9 mouse cellular contexts compared by ENCODE assay signal in genomic region chr2:71980771-71981342, GRCm38 (mm10). TPM values are rescaled to one million over a fixed set of nuclear protein-coding genes. Genes with fewer than 3 reads are reported as not detected.
DNase-seq lines count a peak whose midpoint lies in the region; ATAC-seq and TF ChIP-seq lines count a peak whose summit lies in the region.
"Had no signal": no experiment of that assay in that cellular context is flagged by ENCODE, and none has a peak within 500 bp of the region (broad histone marks: within the 10 kb centered on the region; RNA-seq: fewer than 3 reads in every experiment).

TSS of gene Rapgef4 (plus strand) at chr2:71981240.

- TF ChIP-seq CTCF in kidney, postnatal 0 days (IDR thresholded peaks at IDR 0.05; ENCODE audit: low read depth), result no peak

- peak; percentile 70; the same call in 1 of the 2 replicates for ATAC-seq in kidney, postnatal 0 days (replicated peaks; ENCODE audit: low FRiP score, low read depth)
- no peak for ATAC-seq in heart, embryonic 14.5 days (ENCODE audit: insufficient number of reproducible peaks, insufficient read depth, low FRiP score, low read depth)
- peak; percentile 88 for ATAC-seq in neural tube, embryonic 15.5 days (ENCODE audit: low FRiP score)
- ATAC-seq: Patski had no signal

- intact Hi-C loops in left cerebral cortex, postnatal 25 days (cut with DNase I), result no loop called here

- no peaks in the 10 kb centered on the region for H3K36me3 ChIP-seq in kidney, postnatal 0 days (ENCODE audit: insufficient read depth, low read length)
- no peaks in the 10 kb centered on the region for H3K36me3 ChIP-seq in heart, embryonic 14.5 days (ENCODE audit: control insufficient read depth, insufficient read depth, low read length)
- no peaks in the 10 kb centered on the region for H3K36me3 ChIP-seq in neural tube, embryonic 15.5 days

- H3K4me3 ChIP-seq in kidney, postnatal 0 days (replicated peaks; ENCODE audit: low read depth, low read length), result peak within 1 kb of the TSS; percentile 49
- peak within 1 kb of the TSS; percentile 57 to 72 for H3K4me3 ChIP-seq in heart, embryonic 14.5 days (ENCODE audit: control insufficient read depth in 1 of 2, insufficient read depth in 1 of 2, low read depth in 1 of 2, low read length in 2 of 2)
- H3K4me3 ChIP-seq in neural tube, embryonic 15.5 days (replicated peaks), result peak within 1 kb of the TSS; percentile 59

- no peak for DNase-seq in kidney, postnatal 0 days (ENCODE audit: low spot score)
- no peak for DNase-seq in kidney, adult 8-10 months
- peak; percentile 26 for DNase-seq in ZHBTc4 (ENCODE audit: low read depth, low spot score)
- DNase-seq in cerebellum, postnatal 14 days, result peak; percentile 55 to 61
- DNase-seq in left cerebral cortex, postnatal 25 days (ENCODE audit: low spot score in 2 of 2), result no peak
- no peak for DNase-seq in adipocyte (ENCODE audit: low spot score)

- no peaks in the 10 kb centered on the region for H3K9me3 ChIP-seq in kidney, postnatal 0 days (replicated peaks; ENCODE audit: low read length)
- no peaks in the 10 kb centered on the region for H3K9me3 ChIP-seq in heart, embryonic 14.5 days (ENCODE audit: control insufficient read depth, low read length)
- H3K9me3 ChIP-seq in neural tube, embryonic 15.5 days (replicated peaks), result no peaks in the 10 kb centered on the region

- H3K27me3 ChIP-seq in kidney, postnatal 0 days (ENCODE audit: insufficient read depth, low read length), result no peaks in the 10 kb centered on the region
- H3K27me3 ChIP-seq in heart, embryonic 14.5 days (ENCODE audit: control insufficient read depth, insufficient read depth, low read length), result no peaks in the 10 kb centered on the region
- no peaks in the 10 kb centered on the region for H3K27me3 ChIP-seq in neural tube, embryonic 15.5 days (replicated peaks)

- peak within 1 kb of the TSS; percentile 97 for H3K4me2 ChIP-seq in kidney, postnatal 0 days (ENCODE audit: low read length)
- peak within 1 kb of the TSS; percentile 100 for H3K4me2 ChIP-seq in heart, embryonic 14.5 days (ENCODE audit: low read length)
- H3K4me2 ChIP-seq in neural tube, embryonic 15.5 days, result peak within 1 kb of the TSS; percentile 71

- no peak within 1 kb of the TSS for H3K27ac ChIP-seq in kidney, postnatal 0 days
- H3K27ac ChIP-seq in heart, embryonic 14.5 days (replicated peaks in 1 of 2; ENCODE audit: control insufficient read depth in 1 of 2, insufficient read depth in 1 of 2, low read depth in 2 of 2, low read length in 2 of 2), result no peak within 1 kb of the TSS
- peak within 1 kb of the TSS; percentile 72 for H3K27ac ChIP-seq in neural tube, embryonic 15.5 days (replicated peaks)

- H3K9ac ChIP-seq in kidney, postnatal 0 days (ENCODE audit: low read depth, low read length), result peak within 1 kb of the TSS; percentile 76
- H3K9ac ChIP-seq in heart, embryonic 14.5 days (ENCODE audit: low read length), result peak within 1 kb of the TSS; percentile 71
- peak within 1 kb of the TSS; percentile 59 for H3K9ac ChIP-seq in neural tube, embryonic 15.5 days (replicated peaks)

- 1% methylated on average over 50 of the region's 52 CpGs for WGBS in kidney, postnatal 0 days
- 2% methylated on average over 52 of the region's 52 CpGs for WGBS in heart, embryonic 14.5 days
- WGBS in neural tube, embryonic 15.5 days, result under 1% methylated on average over 35 of the region's 52 CpGs

- peaks cover 4% of the 10 kb centered on the region; the same call in 1 of the 2 replicates for H3K4me1 ChIP-seq in kidney, postnatal 0 days (replicated peaks; ENCODE audit: insufficient read depth, low read length)
- H3K4me1 ChIP-seq in heart, embryonic 14.5 days (ENCODE audit: control insufficient read depth in 2 of 2, insufficient read depth in 2 of 2, low read length in 2 of 2), result peaks cover 2 to 4% of the 10 kb centered on the region in 2 experiments; a peak in 2 of 4 replicates
- H3K4me1 ChIP-seq in neural tube, embryonic 15.5 days, result peaks cover 22% of the 10 kb centered on the region

RNA-seq across cellular contexts. Expression of gene Rapgef4, which starts in this region (rescaled TPM):
- 4.6 and 4.8 TPM in 2 replicates for polyA plus RNA-seq in kidney, postnatal 0 days (2015; fragmentation: Nextera tagmentation; extraction: Ambion mirVana)
- polyA plus RNA-seq in heart, embryonic 14.5 days (2014; fragmentation: Nextera tagmentation; extraction: Ambion mirVana), result 3.0 and 3.2 TPM in 2 replicates
- 100 to 1,000 TPM; 372 to 386 TPM for total RNA-seq in left cerebral cortex, postnatal 25 days (2021)
- polyA plus RNA-seq in neural tube, embryonic 15.5 days (2015; fragmentation: Nextera tagmentation; extraction: Ambion mirVana), result 42.7 and 45.3 TPM in 2 replicates

Comparison
In these comparisons a context has a peak if more than half of its experiments do, and no peak if none do; other contexts are left out.
1. DNase-seq: peak in ZHBTc4 (single experiment) and cerebellum, postnatal 14 days (2 of 2); none in kidney, postnatal 0 days (single experiment), kidney, adult 8-10 months (0 of 2), left cerebral cortex, postnatal 25 days (0 of 2) and adipocyte (single experiment).
2. Peak in every context shown above with its lines, with median percentiles within 50 percentile points of each other: H3K4me2 ChIP-seq, H3K4me3 ChIP-seq and H3K9ac ChIP-seq.